Mouse (Mus musculus) cerebellum, postnatal 25 days (tissue): ENCODE results near the gene Tfeb.
A peak's percentile ranks its signal among the peaks of the same experiment; 100 is the strongest.

Experiments
- DNase-seq, 2 experiments: peaks; one replicate each; pipeline ENCODE4 v3.0.0; 2021; ENCODE audit warnings: mixed read lengths in 2 of 2

The Tfeb gene

DNA sequence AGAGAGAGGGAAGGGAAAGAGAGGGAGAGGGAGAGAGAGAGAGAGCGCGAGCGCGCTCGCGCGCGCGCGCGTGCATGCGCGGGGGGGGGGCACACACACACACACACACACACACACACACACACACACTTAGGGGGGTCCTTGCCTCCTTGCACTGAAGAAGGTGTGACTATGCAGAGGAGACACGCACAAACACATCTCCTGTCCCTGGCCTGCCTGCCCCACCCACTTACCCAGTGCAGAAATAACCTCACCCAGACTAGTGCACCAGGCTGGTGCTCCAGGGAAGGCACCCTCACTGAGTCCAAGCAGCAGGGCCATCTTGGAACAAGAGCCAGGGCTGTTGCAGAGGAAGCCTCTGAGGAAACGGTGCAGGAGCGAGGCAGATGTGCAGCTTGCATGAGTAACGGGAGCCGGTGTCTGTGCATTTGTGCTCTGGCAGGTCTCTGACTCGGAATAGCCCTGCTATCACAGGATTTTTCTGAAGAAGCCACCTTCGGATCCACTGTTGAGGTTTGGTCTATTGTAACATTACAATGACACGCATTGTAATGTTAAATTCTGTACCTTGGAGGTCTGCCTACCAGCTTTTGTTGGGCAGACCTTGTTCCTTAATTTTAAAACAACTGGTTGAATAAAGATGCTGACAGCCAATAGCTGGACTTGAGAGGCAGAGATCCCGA, 23.8 kb upstream of the Tfeb start:
- no peak for DNase-seq

DNA sequence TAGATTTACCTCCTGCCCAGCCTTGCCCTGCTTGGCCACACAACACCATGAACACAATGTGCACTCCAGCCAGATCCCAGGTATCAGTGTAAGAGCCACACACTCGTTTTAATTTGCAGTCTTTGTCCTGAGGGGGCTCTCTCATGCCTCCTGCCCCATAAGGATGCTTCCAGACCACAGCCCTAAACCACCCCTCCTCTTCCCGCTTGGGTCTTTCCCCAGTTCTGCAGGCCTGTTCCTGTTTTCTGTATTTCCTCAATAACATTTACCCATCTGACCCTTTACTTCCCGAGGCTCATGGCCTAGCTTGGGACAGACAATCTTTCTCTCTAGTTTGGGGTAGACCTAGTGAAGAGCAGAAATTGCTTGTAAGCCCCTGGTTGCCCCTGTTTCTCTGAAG, 21.8 kb upstream of the Tfeb start:
- no peak for DNase-seq

DNA sequence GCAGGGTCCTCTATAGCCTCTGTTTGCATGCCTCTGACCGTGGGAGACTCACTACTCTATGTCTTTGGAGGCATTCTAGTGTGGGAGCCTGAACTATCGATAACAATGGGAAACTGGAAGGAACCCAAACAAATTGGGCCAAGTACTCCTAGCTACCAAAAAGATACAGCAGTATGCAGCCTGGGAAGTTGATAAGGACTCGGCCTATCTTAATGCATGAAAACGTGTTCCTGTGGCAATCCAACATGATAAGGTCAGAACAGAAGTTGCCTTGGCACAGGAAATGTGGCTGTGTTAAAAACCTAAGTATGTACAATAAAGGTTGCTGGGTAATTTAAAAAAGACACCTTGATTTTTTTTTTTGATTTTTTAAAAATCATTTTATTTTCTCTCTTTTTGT, 15.6 kb upstream of the Tfeb start:
- no peak for DNase-seq

DNA sequence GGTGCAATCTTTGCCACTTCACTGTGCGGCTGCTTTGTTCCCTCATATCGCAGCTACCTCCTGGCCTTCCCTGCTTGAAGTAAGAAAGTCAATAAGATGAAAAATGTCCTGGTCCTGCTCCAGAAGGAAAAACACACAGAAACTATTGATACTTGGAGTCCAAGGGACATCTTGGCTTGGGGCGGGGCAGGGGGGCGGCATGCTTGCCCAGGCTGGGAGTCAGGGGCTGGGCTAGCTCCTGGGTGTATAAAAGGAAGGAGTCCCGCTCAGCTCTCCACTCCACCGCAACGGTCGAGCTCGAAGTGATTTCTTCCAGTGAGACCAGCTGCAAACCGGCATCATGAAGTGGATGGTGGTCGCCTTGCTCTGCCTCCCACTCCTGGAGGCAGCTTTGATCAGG, 10.3 kb upstream of the Tfeb start, which contains the start of gene Pgc:
Gene Pgc, plus strand, starts transcription at position 277 of the 400 bp plus-strand sequence.
- no peak for DNase-seq

DNA sequence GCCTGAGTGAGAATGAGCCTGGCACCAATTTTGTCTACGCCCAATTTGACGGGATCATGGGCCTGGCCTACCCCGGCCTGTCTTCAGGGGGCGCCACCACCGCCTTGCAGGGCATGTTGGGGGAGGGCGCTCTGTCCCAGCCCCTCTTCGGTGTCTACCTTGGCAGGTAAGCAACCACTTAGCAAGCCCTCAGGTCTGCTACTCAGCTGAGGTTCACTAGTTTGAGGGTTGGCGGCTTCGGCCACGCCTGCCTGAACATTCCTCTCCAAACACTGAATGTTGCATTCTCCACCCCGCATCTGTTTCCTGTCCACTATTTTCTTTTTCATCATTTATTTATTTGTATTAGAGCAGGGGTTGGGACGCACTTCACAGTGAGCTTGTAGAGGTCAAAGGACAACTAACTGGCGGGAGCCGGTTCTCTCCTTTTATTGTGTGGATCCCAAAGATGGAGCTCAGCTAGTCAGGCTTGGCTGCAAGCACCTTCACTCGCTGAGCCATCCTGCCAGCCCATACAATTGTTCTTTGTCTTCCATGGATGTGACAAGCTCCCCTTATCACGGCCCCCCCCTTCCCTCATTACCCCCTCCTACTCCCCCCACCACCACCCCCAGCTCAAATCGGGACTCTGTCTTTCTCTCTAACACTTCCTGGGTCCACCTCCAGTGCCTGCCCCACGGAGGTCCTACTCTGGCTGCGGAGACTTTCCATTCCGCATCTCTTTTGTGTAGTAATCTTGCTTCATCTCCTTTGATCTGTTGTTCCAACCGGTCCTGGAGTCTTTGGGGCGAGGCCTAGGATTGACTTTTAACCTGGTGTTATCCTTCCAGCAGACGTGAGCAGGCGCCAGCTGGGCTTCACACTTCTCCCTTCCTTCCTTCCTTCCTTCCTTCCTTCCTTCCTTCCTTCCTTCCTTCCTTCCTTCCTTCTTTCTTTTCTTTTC, 5.9 kb upstream of the Tfeb start:
- DNase-seq, result no peak

DNA sequence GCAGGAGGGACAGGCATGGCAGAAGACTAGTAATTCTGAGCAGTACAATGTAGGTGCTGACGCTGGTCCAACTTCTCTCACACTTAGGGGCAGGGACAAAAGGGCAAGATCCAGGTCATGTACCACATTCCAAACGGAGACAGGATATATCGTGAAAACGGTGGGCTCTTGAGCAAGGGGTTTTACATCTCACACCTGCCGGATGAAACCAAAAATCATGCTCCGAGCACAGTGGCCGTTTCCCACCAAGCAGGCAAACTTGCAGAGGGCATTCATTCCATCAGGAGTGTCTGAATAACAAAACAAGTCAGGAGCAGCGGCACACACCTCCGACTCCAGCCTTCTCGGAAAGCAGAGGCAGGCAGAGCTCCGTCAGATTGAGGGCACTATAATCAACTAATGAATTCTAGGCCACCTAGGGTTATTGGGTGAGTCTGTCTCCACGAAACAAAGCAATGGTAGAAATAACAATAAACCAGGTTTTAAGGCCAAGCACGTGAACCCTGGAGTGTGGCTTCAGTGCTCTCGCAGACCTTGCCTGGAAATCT, 1.2 kb upstream of the Tfeb start:
- DNase-seq, result no peak

DNA sequence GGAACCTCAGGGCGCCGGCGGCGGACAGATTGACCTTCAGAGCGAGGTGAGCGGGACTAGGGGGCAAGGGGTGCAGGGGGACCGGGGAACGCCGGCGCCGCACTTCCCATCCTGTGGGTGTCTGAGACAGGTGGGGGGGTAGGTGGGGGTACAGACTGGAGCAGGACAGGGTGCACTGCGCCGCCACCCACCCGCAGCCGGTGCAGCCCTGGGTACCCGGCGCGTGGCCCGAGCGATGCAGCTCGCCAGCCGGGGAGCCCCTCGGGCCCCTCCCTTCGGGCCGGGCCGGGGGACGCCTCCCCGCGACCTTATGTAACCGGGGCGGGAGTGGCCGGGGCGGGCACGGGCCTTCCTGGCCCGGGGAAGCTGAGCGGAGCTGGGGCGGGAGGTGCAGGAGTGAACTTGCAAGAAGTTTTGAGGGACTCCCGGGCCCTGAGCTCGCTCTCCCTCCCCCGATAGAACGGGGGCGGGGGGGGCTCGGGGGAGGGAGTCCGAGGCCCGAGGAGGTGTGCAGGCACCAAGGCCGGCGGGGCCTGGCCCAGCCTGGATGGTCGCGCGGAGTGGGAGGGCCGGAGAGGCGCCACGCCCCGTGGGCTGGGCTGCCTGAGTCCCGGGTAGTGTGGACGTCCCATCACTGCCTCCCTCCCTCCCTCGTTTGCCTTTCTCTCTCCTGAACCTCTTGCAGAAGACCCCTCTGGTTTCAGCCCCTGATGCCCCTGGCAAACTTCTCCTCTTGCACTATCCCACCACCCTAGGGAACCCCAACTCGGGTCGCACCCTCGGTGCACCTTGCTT, 638 bp downstream of the Tfeb start:
- peak; percentile 87 to 89 for DNase-seq

DNA sequence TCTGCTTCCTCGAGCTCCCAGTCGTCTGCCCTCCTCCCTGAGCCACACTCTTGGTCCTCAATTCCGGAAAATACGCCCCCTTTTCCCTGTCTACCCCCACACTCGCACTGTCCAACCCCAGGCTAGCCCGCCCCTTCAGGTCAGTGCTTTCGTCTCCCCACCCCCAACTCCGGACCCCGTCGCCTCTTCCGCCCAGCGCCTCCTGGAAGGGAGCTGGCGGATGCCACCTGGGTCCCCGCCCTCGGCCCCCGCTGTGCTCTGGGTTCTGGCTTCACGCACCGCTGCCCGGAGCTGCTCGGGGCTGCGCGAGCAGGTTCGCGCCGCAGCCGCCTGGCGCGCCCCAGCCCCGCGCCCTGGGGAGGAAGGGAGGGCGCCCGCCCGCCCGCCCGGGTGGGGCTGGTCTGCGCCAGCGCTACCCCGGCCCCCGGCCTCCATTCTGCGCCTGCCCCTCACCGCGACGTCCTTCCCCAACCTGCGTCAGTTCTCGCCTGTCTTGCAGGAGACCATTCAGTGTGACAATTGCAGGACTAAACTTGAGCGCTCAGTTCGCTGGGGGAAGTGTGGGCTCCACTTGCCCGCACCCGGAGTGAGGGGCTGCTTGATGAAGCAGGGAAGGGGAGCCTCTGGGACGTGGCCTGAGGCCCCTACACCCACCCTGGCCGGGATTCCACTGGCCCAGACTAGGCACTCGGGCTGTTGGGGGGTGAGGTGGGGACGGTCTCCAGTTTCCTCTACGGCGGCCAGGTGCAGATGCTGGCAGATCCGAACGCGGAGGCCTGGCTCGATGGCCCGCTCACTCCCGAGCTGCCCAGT, 1.4 kb downstream of the Tfeb start:
- DNase-seq, result peak; percentile 59 to 74

DNA sequence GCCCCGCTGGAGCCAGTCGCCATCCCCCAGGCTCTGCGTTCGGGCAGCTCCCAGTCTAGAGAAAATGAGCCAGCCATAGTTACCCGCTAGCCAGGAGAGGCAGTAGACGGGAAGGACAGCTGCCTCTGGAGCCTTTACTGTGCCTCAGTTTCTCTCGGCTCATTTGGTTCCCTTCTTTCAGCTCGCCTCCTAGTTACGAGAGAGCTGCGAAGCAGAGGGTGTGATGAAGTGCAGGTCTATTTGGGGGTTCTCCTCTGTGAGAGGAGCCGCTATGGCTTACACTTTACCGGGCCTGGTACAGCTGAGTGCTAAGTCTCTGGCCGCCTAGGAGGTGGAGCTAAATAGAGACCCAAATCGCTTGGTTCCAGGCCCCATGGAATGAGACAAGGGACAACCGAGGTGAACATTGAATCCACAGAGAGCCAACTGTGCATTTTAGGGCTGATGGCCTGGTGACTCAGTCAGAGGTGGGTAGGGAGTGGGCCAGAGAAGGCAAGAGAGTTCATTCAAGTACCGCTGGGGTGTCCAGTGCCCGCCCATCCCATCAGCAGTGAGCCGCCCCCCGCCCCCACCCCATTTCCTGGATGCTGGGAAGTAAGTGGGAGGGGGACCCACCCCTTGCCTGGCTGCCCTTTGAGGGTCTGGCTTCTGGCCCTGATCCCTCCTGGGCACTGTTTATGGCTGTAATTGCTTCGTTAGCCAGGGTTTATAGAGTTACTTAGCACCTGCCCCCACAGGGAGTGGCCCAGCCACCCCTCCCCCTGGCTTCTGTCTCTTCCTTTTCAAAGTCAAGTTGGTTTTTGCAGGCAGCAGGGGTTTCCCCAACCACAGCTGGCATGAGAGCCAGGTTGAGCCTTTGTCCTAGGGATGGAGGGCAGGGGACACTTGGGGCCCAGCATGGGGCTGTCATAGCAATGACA, 2.3 kb downstream of the Tfeb start:
- no peak for DNase-seq

DNA sequence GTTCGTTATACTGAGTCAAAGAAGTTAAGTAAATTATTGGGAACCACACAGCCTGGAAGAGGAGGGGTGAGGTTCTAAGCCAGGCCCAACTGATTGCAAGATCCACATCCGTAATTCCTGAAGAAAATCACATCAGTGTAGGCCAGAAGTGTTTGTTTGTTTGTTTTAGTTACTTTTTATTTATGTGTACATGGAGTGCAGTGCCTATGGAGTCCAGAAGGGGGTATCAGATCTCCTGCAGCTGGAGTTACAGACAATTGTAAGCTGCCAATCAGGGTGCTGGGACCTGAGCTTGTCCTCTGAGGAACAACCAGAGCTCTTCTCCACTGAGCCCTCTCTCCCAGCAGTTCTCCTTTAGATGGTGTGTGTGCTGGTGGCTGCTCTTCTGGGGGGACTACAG, 3.4 kb downstream of the Tfeb start:
- no peak for DNase-seq

DNA sequence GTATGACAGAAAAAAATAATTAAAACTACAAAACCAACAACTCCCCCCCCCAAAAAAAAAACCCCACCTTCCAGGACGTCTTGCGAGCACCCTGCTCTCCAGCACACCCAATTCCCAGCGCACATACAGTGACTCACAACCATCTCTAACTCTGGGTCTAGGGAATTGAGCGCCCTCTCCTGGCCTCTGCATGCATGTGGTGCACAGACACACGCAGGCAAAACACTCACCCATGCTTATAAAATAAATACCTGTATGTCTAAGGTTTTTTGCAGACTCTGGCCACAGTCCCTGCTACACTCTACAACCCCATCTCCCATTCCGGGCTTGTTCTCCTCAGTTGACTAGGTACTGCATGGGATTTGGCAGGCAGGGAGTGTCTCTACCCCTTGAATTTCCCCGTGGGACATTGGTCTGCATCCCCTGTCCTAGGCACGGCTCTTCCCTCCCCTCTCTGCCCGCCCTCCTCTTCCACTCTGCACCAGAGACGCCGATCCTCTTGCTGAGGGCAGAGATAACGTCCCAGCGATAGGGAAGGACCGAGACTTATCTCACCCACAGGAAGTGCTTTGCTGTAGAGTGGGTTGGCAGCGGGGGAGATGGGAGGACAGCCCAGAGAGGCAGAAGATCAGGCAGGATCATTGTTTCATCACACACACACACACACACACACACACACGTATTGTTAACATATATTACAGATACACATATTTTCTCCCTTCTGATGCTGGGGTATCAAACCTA, 6.3 kb downstream of the Tfeb start:
- DNase-seq, result peak in 1 of 2 experiments; percentile 31

DNA sequence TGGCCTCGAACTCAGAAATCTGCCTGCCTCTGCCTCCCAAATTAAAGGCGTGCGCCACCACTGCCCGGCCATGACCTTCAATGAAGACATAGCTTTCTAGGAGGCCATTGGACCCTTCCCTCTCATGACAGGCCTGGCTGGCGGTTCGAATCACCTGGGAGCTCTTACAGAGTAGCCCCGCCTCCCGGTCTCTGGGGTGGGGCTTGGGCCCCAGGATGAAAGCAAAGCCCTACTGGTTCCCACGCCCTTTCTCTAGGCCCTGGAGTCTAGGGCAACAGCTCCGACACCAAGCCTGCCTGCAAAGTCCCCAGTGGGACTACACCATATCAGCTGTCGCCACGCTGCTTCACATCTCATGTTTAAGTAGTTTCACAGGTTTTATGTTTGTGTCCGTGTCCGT, 7.3 kb downstream of the Tfeb start:
- no peak for DNase-seq

DNA sequence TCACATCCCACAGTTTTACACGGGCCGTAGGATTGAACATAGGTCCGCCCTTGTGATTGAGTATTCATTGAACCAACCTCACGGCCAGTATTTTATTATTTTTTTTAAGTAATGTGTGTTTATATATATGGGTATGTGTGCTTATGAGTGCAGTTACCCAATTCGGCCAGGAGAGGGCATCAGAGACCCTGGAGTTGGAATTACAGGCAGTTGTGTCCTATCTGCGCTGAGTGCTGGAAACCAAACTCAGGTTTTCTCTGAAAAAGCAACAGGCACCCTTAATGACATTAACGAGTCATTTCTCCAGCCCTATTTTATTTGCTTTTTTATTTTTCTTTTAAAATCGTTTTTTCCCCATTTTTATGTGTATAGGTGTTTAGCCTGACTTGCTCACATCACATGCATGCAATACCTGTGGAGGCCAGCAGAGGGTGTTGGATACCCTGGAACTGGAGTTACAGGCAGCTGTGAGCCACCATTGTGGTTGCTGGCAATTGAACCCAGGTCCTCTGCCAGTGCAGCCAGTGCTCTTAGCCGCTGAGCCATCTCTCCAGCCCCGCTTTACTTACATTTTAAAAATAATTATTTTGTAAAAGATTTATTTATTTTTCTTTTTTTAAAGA, 8.0 kb downstream of the Tfeb start:
- DNase-seq, result peak in 1 of 2 experiments; percentile 41

DNA sequence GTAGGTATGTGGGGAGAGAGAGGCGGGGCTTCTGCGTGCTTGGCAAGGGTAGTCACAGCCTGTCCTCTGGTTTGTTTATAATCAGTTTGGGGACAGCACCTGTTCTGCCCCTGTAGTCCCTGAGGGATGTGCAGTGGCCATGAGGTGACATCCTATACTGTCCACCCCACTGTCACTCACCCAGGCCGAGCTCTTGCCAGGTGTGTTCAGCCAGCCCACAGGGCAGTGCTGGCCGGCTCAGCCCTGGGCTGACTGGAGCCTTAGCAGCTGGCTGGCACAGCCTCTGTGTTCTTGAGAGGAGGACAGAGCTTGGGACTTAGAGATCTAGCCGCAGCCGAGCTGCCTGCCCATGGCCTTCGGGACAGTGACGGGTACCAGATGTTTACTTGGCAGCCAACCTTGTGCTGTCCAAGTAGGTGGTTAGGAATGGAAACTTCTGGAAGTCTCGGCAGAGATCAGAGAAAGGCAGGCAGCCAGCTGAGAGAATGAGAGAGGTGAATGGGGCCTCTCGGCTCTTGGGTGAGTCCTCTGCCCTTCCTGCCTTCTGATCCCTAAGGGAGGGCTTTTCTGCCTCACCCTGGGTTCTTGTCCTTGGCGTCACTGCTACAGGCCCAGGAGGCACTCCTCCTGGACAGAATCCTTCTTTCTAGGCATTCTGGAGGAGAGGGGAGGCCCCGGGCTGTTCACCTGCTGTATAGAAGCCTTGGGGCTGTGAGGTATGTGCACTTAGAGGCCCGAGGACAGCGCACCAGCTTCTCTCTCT, 12.1 kb downstream of the Tfeb start:
- no peak for DNase-seq

DNA sequence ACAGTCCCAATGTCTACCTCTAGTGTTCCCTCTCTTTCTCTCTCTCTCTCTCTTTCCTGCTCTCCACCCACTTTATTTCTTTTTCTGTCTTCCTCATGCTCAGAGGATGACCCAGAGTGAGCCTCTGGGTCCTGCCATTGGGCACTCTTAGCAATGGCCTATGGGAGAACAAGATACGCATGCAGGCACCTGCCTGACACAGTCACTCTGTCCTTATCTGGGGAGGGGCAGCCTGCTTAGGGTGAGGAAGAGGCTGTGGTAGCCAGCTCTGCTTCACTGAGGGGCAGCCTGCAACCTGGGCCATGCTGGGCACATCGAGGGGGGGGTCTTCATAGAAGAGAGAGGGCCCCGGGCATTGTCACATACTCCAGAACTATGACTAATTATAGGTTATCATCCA, 12.8 kb downstream of the Tfeb start:
- no peak for DNase-seq

DNA sequence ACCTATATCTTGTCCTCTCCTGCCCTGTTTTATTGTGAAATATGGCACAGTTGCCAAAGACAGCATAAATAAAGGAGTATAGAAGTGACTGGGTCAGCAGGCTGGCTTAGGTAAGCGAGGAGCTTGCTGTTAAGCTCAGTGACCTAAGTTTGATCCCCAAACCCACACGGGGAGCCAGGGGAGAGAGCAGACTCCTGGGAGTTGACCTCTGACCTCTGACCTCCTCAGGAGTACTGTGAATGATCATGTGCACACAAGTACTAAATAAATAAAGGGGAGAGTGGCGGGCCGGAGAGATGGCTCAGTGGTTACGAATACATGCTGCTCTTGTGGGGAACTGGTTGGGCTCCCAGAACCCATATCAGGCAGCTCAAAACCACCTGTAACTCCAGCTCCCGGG, 13.3 kb downstream of the Tfeb start:
- no peak for DNase-seq

DNA sequence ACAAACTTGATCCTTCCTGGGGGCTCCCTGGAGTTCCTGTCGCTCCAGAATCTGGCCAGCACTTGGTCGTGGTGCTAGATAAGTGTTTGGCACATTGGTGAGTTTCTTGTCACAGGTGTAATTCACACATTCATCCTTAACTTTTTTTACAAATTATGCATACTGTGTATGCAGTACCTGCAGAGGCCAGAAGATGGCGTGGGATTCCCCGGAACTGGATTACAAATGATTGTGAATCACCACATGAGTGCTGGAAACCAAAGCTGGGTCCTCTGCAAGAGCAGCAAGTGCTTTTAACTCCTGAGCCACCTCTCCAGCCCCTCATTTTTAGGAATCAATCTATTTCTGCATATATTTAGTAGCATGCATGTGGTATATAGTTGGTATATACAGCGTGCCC, 15.0 kb downstream of the Tfeb start:
- no peak for DNase-seq

DNA sequence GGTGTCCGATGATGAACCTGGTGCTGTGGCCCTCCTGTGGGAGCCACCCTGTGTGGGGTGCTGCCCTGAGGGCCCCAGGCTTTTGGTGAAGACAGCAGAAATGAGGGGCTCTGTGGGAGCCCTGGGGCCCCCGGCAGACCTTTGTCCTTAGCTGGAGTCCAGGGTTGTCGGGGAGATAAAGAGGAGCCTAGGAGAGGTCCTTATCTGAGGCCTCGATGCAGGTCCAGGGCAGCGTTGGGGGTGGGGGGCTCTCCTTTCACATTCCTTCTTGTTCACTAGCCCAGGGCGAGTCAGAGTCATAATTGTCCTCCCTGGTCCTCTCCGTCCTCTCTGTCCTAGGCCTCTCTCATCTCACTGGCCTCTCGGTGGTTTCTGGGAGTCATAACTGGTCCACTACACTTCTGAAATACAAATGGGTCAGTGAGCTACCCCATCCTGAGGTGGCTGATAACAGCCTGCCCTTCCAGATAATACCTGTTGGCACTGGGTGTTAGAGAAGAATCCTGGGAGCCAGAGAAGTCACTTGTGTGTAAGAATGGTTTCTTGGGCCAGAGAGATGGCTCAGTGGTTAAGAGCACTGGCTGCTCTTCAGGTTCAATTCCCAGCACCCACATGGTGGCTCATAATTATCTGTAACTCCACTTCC, 16.4 kb downstream of the Tfeb start:
- no peak for DNase-seq
